Mouse (Mus musculus): ENCODE measurements around the gene Serpinb1b. TPM values are rescaled to one million over a fixed set of nuclear protein-coding genes. Genes with fewer than 3 reads are reported as not detected.

Gene Serpinb1b
- polyA plus RNA-seq, 1 experiment from 2014 or later = not detected

GRCm38 (mm10) chr13:33089566-33089965, 11.2 kb downstream of the Serpinb1b start:
- no peak overlapping the region for H3K4me3 ChIP-seq (ENCODE audit: low read length)
- WGBS = 57% methylated on average over 3 of the region's 3 CpGs
- no peak for ATAC-seq (ENCODE audit: low FRiP score, low TSS enrichment)
- H3K36me3 ChIP-seq (ENCODE audit: insufficient read depth, low read length) = no peaks in the 10 kb centered on the region
- no peak overlapping the region for H3K9ac ChIP-seq (replicated peaks; ENCODE audit: low read length)
- no peak overlapping the region for H3K27ac ChIP-seq (ENCODE audit: low read length)
- no peaks in the 10 kb centered on the region for H3K27me3 ChIP-seq (ENCODE audit: insufficient read depth, low read length)
- no peak overlapping the region for H3K4me2 ChIP-seq (replicated peaks; ENCODE audit: low read depth, low read length)
- H3K9me3 ChIP-seq (ENCODE audit: low read length) = no peaks in the 10 kb centered on the region
- H3K4me1 ChIP-seq (ENCODE audit: insufficient read depth, low read length) = no peaks in the 10 kb centered on the region

GRCm38 (mm10) chr13:33090546-33090945, 12.2 kb downstream of the Serpinb1b start:
- H3K27me3 ChIP-seq (ENCODE audit: insufficient read depth, low read length) = no peaks in the 10 kb centered on the region
- no peak overlapping the region for H3K27ac ChIP-seq (ENCODE audit: low read length)
- no peaks in the 10 kb centered on the region for H3K9me3 ChIP-seq (ENCODE audit: low read length)
- no peak overlapping the region for H3K9ac ChIP-seq (replicated peaks; ENCODE audit: low read length)
- 70% methylated on average over 1 of the region's 1 CpGs for WGBS
- H3K4me2 ChIP-seq (replicated peaks; ENCODE audit: low read depth, low read length) = no peak overlapping the region
- no peak for ATAC-seq (ENCODE audit: low FRiP score, low TSS enrichment)
- H3K4me1 ChIP-seq (ENCODE audit: insufficient read depth, low read length) = no peaks in the 10 kb centered on the region
- no peak overlapping the region for H3K4me3 ChIP-seq (ENCODE audit: low read length)
- H3K36me3 ChIP-seq (ENCODE audit: insufficient read depth, low read length) = no peaks in the 10 kb centered on the region

GRCm38 (mm10) chr13:33091306-33091705, 12.9 kb downstream of the Serpinb1b start:
- Histone ChIP-seq H3K27me3 (ENCODE audit: insufficient read depth, low read length) (no peaks in the 10 kb centered on the region), H3K36me3 (ENCODE audit: insufficient read depth, low read length) (no peaks in the 10 kb centered on the region), H3K27ac (ENCODE audit: low read length) (no peak overlapping the region), H3K9ac (replicated peaks; ENCODE audit: low read length) (no peak overlapping the region), H3K4me3 (ENCODE audit: low read length) (no peak overlapping the region), H3K4me2 (replicated peaks; ENCODE audit: low read depth, low read length) (no peak overlapping the region), H3K9me3 (ENCODE audit: low read length) (no peaks in the 10 kb centered on the region), H3K4me1 (ENCODE audit: insufficient read depth, low read length) (no peaks in the 10 kb centered on the region)
- ATAC-seq (ENCODE audit: low FRiP score, low TSS enrichment) = no peak
- WGBS = 97% methylated on average over 1 of the region's 1 CpGs

- H3K4me1 ChIP-seq (ENCODE audit: insufficient read depth, low read length) = no peaks in the 10 kb centered on the region
- H3K27me3 ChIP-seq (ENCODE audit: insufficient read depth, low read length) = no peaks in the 10 kb centered on the region
- no peak for ATAC-seq (ENCODE audit: low FRiP score, low TSS enrichment)
- no peak overlapping the region for H3K27ac ChIP-seq (ENCODE audit: low read length)
- WGBS = 89% methylated on average over 1 of the region's 1 CpGs
- H3K4me2 ChIP-seq (replicated peaks; ENCODE audit: low read depth, low read length) = no peak overlapping the region
- H3K9ac ChIP-seq (replicated peaks; ENCODE audit: low read length) = no peak overlapping the region
- no peak overlapping the region for H3K4me3 ChIP-seq (ENCODE audit: low read length)
- H3K36me3 ChIP-seq (ENCODE audit: insufficient read depth, low read length) = no peaks in the 10 kb centered on the region
- no peaks in the 10 kb centered on the region for H3K9me3 ChIP-seq (ENCODE audit: low read length)
Measured at GRCm38 (mm10) chr13:33095575-33095974, 17.2 kb downstream of the Serpinb1b start.

GRCm38 (mm10) chr13:33105626-33106025, 27.3 kb downstream of the Serpinb1b start:
- ATAC-seq (ENCODE audit: low FRiP score, low TSS enrichment) = no peak
- Histone ChIP-seq H3K27ac (ENCODE audit: low read length) (no peak overlapping the region), H3K9me3 (ENCODE audit: low read length) (no peaks in the 10 kb centered on the region), H3K4me1 (ENCODE audit: insufficient read depth, low read length) (no peaks in the 10 kb centered on the region), H3K9ac (replicated peaks; ENCODE audit: low read length) (no peak overlapping the region), H3K36me3 (ENCODE audit: insufficient read depth, low read length) (no peaks in the 10 kb centered on the region), H3K27me3 (ENCODE audit: insufficient read depth, low read length) (no peaks in the 10 kb centered on the region), H3K4me3 (ENCODE audit: low read length) (no peak overlapping the region), H3K4me2 (replicated peaks; ENCODE audit: low read depth, low read length) (no peak overlapping the region)

GRCm38 (mm10) chr13:33113054-33113453, 34.7 kb downstream of the Serpinb1b start:
- WGBS = 68% methylated on average over 3 of the region's 3 CpGs

GRCm38 (mm10) chr13:33137717-33138116, 59.3 kb downstream of the Serpinb1b start:
- H3K27me3 ChIP-seq (ENCODE audit: insufficient read depth, low read length) = no peaks in the 10 kb centered on the region
- WGBS = 91% methylated on average over 2 of the region's 2 CpGs

More at GRCm38 (mm10) chr13:33113054-33113453, 34.7 kb downstream of the Serpinb1b start:
- no peak overlapping the region for H3K27ac ChIP-seq (ENCODE audit: low read length)
- no peaks in the 10 kb centered on the region for H3K36me3 ChIP-seq (ENCODE audit: insufficient read depth, low read length)
- H3K9me3 ChIP-seq (ENCODE audit: low read length) = no peaks in the 10 kb centered on the region
- ATAC-seq (ENCODE audit: low FRiP score, low TSS enrichment) = no peak
- H3K27me3 ChIP-seq (ENCODE audit: insufficient read depth, low read length) = no peaks in the 10 kb centered on the region
- H3K4me1 ChIP-seq (ENCODE audit: insufficient read depth, low read length) = no peaks in the 10 kb centered on the region
- no peak overlapping the region for H3K4me3 ChIP-seq (ENCODE audit: low read length)
- H3K9ac ChIP-seq (replicated peaks; ENCODE audit: low read length) = no peak overlapping the region
- H3K4me2 ChIP-seq (replicated peaks; ENCODE audit: low read depth, low read length) = no peak overlapping the region

GRCm38 (mm10) chr13:33141435-33141834, 63.1 kb downstream of the Serpinb1b start:
- Histone ChIP-seq H3K9me3 (ENCODE audit: low read length) (no peaks in the 10 kb centered on the region), H3K4me1 (ENCODE audit: insufficient read depth, low read length) (no peaks in the 10 kb centered on the region), H3K9ac (replicated peaks; ENCODE audit: low read length) (no peak overlapping the region), H3K4me2 (replicated peaks; ENCODE audit: low read depth, low read length) (no peak overlapping the region), H3K27me3 (ENCODE audit: insufficient read depth, low read length) (no peaks in the 10 kb centered on the region), H3K4me3 (ENCODE audit: low read length) (no peak overlapping the region), H3K36me3 (ENCODE audit: insufficient read depth, low read length) (no peaks in the 10 kb centered on the region), H3K27ac (ENCODE audit: low read length) (no peak overlapping the region)
- WGBS = 84% methylated on average over 3 of the region's 3 CpGs
- no peak for ATAC-seq (ENCODE audit: low FRiP score, low TSS enrichment)

More at GRCm38 (mm10) chr13:33137717-33138116, 59.3 kb downstream of the Serpinb1b start:
- H3K27ac ChIP-seq (ENCODE audit: low read length) = no peak overlapping the region
- H3K9me3 ChIP-seq (ENCODE audit: low read length) = no peaks in the 10 kb centered on the region
- H3K36me3 ChIP-seq (ENCODE audit: insufficient read depth, low read length) = no peaks in the 10 kb centered on the region
- H3K4me3 ChIP-seq (ENCODE audit: low read length) = no peak overlapping the region
- H3K9ac ChIP-seq (replicated peaks; ENCODE audit: low read length) = no peak overlapping the region
- no peaks in the 10 kb centered on the region for H3K4me1 ChIP-seq (ENCODE audit: insufficient read depth, low read length)
- no peak overlapping the region for H3K4me2 ChIP-seq (replicated peaks; ENCODE audit: low read depth, low read length)
- no peak for ATAC-seq (ENCODE audit: low FRiP score, low TSS enrichment)

Other genes with a start within 250 kb of the Serpinb1b start
- gene Serpinb1a, start 227.4 kb upstream of the Serpinb1b start, polyA plus RNA-seq (2015; fragmentation: Nextera tagmentation; extraction: Ambion mirVana) = 10.3 and 12.1 TPM in 2 replicates
- gene Serpinb1c, start 180.4 kb upstream of the Serpinb1b start, polyA plus RNA-seq (2015; fragmentation: Nextera tagmentation; extraction: Ambion mirVana) = not detected in 2 replicates
- gene Serpinb6b, start 113.4 kb upstream of the Serpinb1b start, polyA plus RNA-seq (2015; fragmentation: Nextera tagmentation; extraction: Ambion mirVana) = 6.4 and 7.0 TPM in 2 replicates
- gene Serpinb9, start 75.3 kb upstream of the Serpinb1b start, polyA plus RNA-seq (2015; fragmentation: Nextera tagmentation; extraction: Ambion mirVana) = 11.4 TPM in 2 replicates
- 0.09 TPM in 1 of 2 replicates, not detected in the other for gene Serpinb9b, start 51.2 kb upstream of the Serpinb1b start, polyA plus RNA-seq (2015; fragmentation: Nextera tagmentation; extraction: Ambion mirVana)
- gene Serpinb9c, start 81.2 kb downstream of the Serpinb1b start, polyA plus RNA-seq (2015; fragmentation: Nextera tagmentation; extraction: Ambion mirVana) = not detected in 2 replicates
- gene Serpinb9d, start 114.4 kb downstream of the Serpinb1b start, polyA plus RNA-seq (2015; fragmentation: Nextera tagmentation; extraction: Ambion mirVana) = not detected in 2 replicates
- gene Serpinb9e, start 171.0 kb downstream of the Serpinb1b start, polyA plus RNA-seq (2015; fragmentation: Nextera tagmentation; extraction: Ambion mirVana) = not detected in 2 replicates
- not detected in 2 replicates for gene Serpinb9f, start 245.5 kb downstream of the Serpinb1b start, polyA plus RNA-seq (2015; fragmentation: Nextera tagmentation; extraction: Ambion mirVana)